32 mouse cellular contexts compared by ENCODE assay signal in genomic region chr13:90869157-90869556, GRCm38 (mm10). TPM values are rescaled to one million over a fixed set of nuclear protein-coding genes. Genes with fewer than 3 reads are reported as not detected.
A peak's percentile ranks its signal among the peaks of the same experiment; 100 is the strongest.
DNase-seq lines count a peak whose midpoint lies in the region; ATAC-seq and TF ChIP-seq lines count a peak whose summit lies in the region.
"Had no signal": no experiment of that assay in that cellular context is flagged by ENCODE, and none has a peak within 500 bp of the region (broad histone marks: within the 10 kb centered on the region; RNA-seq: fewer than 3 reads in every experiment).

No protein-coding gene starts in this region.

- WGBS in stomach, embryonic 14.5 days: 26% methylated on average over 4 of the region's 4 CpGs
- WGBS in stomach, postnatal 0 days: 26% methylated on average over 4 of the region's 4 CpGs
- WGBS in midbrain, embryonic 15.5 days: 22% methylated on average over 4 of the region's 4 CpGs
- WGBS in forebrain, embryonic 15.5 days: 36% methylated on average over 4 of the region's 4 CpGs
- WGBS in midbrain, embryonic 14.5 days: 26% methylated on average over 4 of the region's 4 CpGs

- no peak for TF ChIP-seq EP300 in stomach, postnatal 0 days (optimal IDR thresholded peaks at IDR 0.05)

- no peak overlapping the region for H3K4me3 ChIP-seq in stomach, embryonic 14.5 days (ENCODE audit: low read depth, low read length)
- H3K4me3 ChIP-seq in stomach, postnatal 0 days (ENCODE audit: low read depth, low read length): no peak overlapping the region
- H3K4me3 ChIP-seq in ES-E14 (ENCODE audit: insufficient read depth in 1 of 2, low read depth in 1 of 2, low read length in 2 of 2, poor library complexity in 1 of 2, severe bottlenecking in 1 of 2): no peak overlapping the region
- no peak overlapping the region for H3K4me3 ChIP-seq in midbrain, embryonic 15.5 days
- no peak overlapping the region for H3K4me3 ChIP-seq in forebrain, embryonic 15.5 days
- H3K4me3 ChIP-seq in midbrain, embryonic 14.5 days (replicated peaks; ENCODE audit: low read depth, low read length): no peak overlapping the region
- H3K4me3 ChIP-seq: embryonic facial prominence, embryonic 10.5 days; embryonic facial prominence, embryonic 13.5 days; erythroblast, embryonic 14.5 days; forebrain, embryonic 12.5 days; heart, embryonic 12.5 days; heart, embryonic 15.5 days; hindbrain, embryonic 10.5 days; hindbrain, embryonic 13.5 days had no signal

- H3K4me1 ChIP-seq in stomach, embryonic 14.5 days (ENCODE audit: control insufficient read depth, insufficient read depth, low read length): no peaks in the 10 kb centered on the region
- H3K4me1 ChIP-seq in stomach, postnatal 0 days (replicated peaks; ENCODE audit: control insufficient read depth, insufficient read depth): no peaks in the 10 kb centered on the region
- peaks cover 8 to 10% of the 10 kb centered on the region in 2 experiments; a peak in 3 of 4 replicates for H3K4me1 ChIP-seq in ES-E14 (ENCODE audit: control insufficient read depth in 2 of 2, insufficient read depth in 2 of 2, low read length in 2 of 2, poor library complexity in 1 of 2)
- no peaks in the 10 kb centered on the region for H3K4me1 ChIP-seq in midbrain, embryonic 15.5 days
- no peaks in the 10 kb centered on the region for H3K4me1 ChIP-seq in forebrain, embryonic 15.5 days
- no peaks in the 10 kb centered on the region for H3K4me1 ChIP-seq in midbrain, embryonic 14.5 days (ENCODE audit: control insufficient read depth, insufficient read depth, low read length)
- H3K4me1 ChIP-seq: forebrain, embryonic 12.5 days; hindbrain, embryonic 13.5 days had no signal

- no peak overlapping the region for H3K27ac ChIP-seq in stomach, embryonic 14.5 days (ENCODE audit: low read length)
- H3K27ac ChIP-seq in stomach, postnatal 0 days (replicated peaks): no peak overlapping the region
- H3K27ac ChIP-seq in ES-E14 (ENCODE audit: insufficient read depth, low read depth, low read length, poor library complexity, severe bottlenecking): peak overlapping the region; percentile 75; the same call in 1 of the 2 replicates
- no peak overlapping the region for H3K27ac ChIP-seq in midbrain, embryonic 15.5 days
- no peak overlapping the region for H3K27ac ChIP-seq in forebrain, embryonic 15.5 days (replicated peaks)
- no peak overlapping the region for H3K27ac ChIP-seq in midbrain, embryonic 14.5 days (replicated peaks; ENCODE audit: low read depth, low read length)
- H3K27ac ChIP-seq: embryonic facial prominence, embryonic 10.5 days; embryonic facial prominence, embryonic 13.5 days; forebrain, embryonic 12.5 days; heart, embryonic 15.5 days; hindbrain, embryonic 10.5 days; hindbrain, embryonic 13.5 days had no signal

- DNase-seq in stomach, postnatal 0 days (ENCODE audit: low spot score): no peak
- DNase-seq in ES-E14 (ENCODE audit: low read depth, low spot score) (peak; percentile 68), ZHBTc4 (ENCODE audit: low read depth, low spot score) (peak; percentile 90)
- DNase-seq in midbrain, embryonic 14.5 days: no peak
- DNase-seq: adrenal gland, adult 2 months; adrenal gland, postnatal 14 days; B cell, adult 2 months; cerebellum, adult 11-12 months; cerebellum, adult 8-10 months; cerebellum, postnatal 10 days; cerebellum, postnatal 36 days; embryo, embryonic 11 days; gastrocnemius, postnatal 25 days; heart, adult 18-20 months; heart, postnatal 10 days; heart, postnatal 36 days; kidney, adult 11 months had no signal

- H3K27me3 ChIP-seq in stomach, embryonic 14.5 days (ENCODE audit: control insufficient read depth, insufficient read depth, low read length): no peaks in the 10 kb centered on the region
- H3K27me3 ChIP-seq in stomach, postnatal 0 days (ENCODE audit: control insufficient read depth, insufficient read depth, low read length): no peaks in the 10 kb centered on the region
- H3K27me3 ChIP-seq in midbrain, embryonic 15.5 days (replicated peaks): no peaks in the 10 kb centered on the region
- no peaks in the 10 kb centered on the region for H3K27me3 ChIP-seq in forebrain, embryonic 15.5 days
- H3K27me3 ChIP-seq in midbrain, embryonic 14.5 days (ENCODE audit: control insufficient read depth, insufficient read depth, low read length): no peaks in the 10 kb centered on the region
- H3K27me3 ChIP-seq: CH12.LX; embryonic facial prominence, embryonic 13.5 days; forebrain, embryonic 12.5 days; heart, embryonic 12.5 days; heart, embryonic 15.5 days; hindbrain, embryonic 13.5 days had no signal

- TF ChIP-seq CTCF in stomach, postnatal 0 days (IDR thresholded peaks at IDR 0.05; ENCODE audit: low read depth): no peak

- no peaks in the 10 kb centered on the region for H3K36me3 ChIP-seq in stomach, embryonic 14.5 days (ENCODE audit: control insufficient read depth, insufficient read depth, low read length)
- H3K36me3 ChIP-seq in stomach, postnatal 0 days (ENCODE audit: control insufficient read depth, insufficient read depth, low read length): no peaks in the 10 kb centered on the region
- H3K36me3 ChIP-seq in ES-E14 (ENCODE audit: control insufficient read depth, insufficient read depth, low read length, poor library complexity, severe bottlenecking): no peaks in the 10 kb centered on the region; the same call in 1 of the 2 replicates
- H3K36me3 ChIP-seq in midbrain, embryonic 15.5 days (replicated peaks): no peaks in the 10 kb centered on the region
- no peaks in the 10 kb centered on the region for H3K36me3 ChIP-seq in forebrain, embryonic 15.5 days
- no peaks in the 10 kb centered on the region for H3K36me3 ChIP-seq in midbrain, embryonic 14.5 days (ENCODE audit: control insufficient read depth, insufficient read depth, low read length)
- H3K36me3 ChIP-seq: embryonic facial prominence, embryonic 10.5 days; embryonic facial prominence, embryonic 13.5 days; forebrain, embryonic 12.5 days; heart, embryonic 12.5 days; heart, embryonic 15.5 days; hindbrain, embryonic 10.5 days; hindbrain, embryonic 13.5 days had no signal

- H3K9me3 ChIP-seq in stomach, embryonic 14.5 days (ENCODE audit: control insufficient read depth, low read depth, low read length): no peaks in the 10 kb centered on the region
- H3K9me3 ChIP-seq in stomach, postnatal 0 days (ENCODE audit: control insufficient read depth, low read length): no peaks in the 10 kb centered on the region
- H3K9me3 ChIP-seq in ES-E14 (ENCODE audit: control insufficient read depth, insufficient read depth, low read depth, low read length): no peaks in the 10 kb centered on the region
- H3K9me3 ChIP-seq in midbrain, embryonic 15.5 days: no peaks in the 10 kb centered on the region
- H3K9me3 ChIP-seq in forebrain, embryonic 15.5 days: no peaks in the 10 kb centered on the region
- H3K9me3 ChIP-seq in midbrain, embryonic 14.5 days (ENCODE audit: control insufficient read depth, low read length): no peaks in the 10 kb centered on the region
- H3K9me3 ChIP-seq: embryonic facial prominence, embryonic 10.5 days; embryonic facial prominence, embryonic 13.5 days; forebrain, embryonic 12.5 days; heart, embryonic 12.5 days; heart, embryonic 15.5 days; hindbrain, embryonic 10.5 days; hindbrain, embryonic 13.5 days had no signal

- ATAC-seq in stomach, embryonic 14.5 days (ENCODE audit: insufficient number of reproducible peaks, insufficient read depth, low FRiP score, low read depth): peak; percentile 58; the same call in 1 of the 2 replicates
- ATAC-seq in stomach, postnatal 0 days (ENCODE audit: low FRiP score, low TSS enrichment): no peak
- ATAC-seq in midbrain, embryonic 15.5 days (replicated peaks): no peak
- no peak for ATAC-seq in forebrain, embryonic 15.5 days (replicated peaks)
- no peak for ATAC-seq in midbrain, embryonic 14.5 days (ENCODE audit: low FRiP score, low TSS enrichment)
- ATAC-seq: hindbrain, embryonic 16.5 days had no signal

- in situ Hi-C loops in ES-E14 (cut with MboI; ENCODE audit: low sequenced_read_pairs in 2 of 2, unreplicated experiment in 2 of 2): no loop called here

- no peak overlapping the region for H3K4me2 ChIP-seq in stomach, embryonic 14.5 days (replicated peaks; ENCODE audit: low read depth, low read length)
- H3K4me2 ChIP-seq in stomach, postnatal 0 days (replicated peaks; ENCODE audit: low read depth): no peak overlapping the region
- no peak overlapping the region for H3K4me2 ChIP-seq in midbrain, embryonic 15.5 days
- no peak overlapping the region for H3K4me2 ChIP-seq in forebrain, embryonic 15.5 days (replicated peaks)
- H3K4me2 ChIP-seq in midbrain, embryonic 14.5 days (ENCODE audit: low read length): no peak overlapping the region
- H3K4me2 ChIP-seq: embryonic facial prominence, embryonic 13.5 days; forebrain, embryonic 12.5 days; heart, embryonic 12.5 days; heart, embryonic 15.5 days; hindbrain, embryonic 13.5 days had no signal

- no peak overlapping the region for H3K9ac ChIP-seq in stomach, embryonic 14.5 days (replicated peaks; ENCODE audit: low read depth, low read length)
- H3K9ac ChIP-seq in stomach, postnatal 0 days (ENCODE audit: low read length): no peak overlapping the region
- no peak overlapping the region for H3K9ac ChIP-seq in ES-E14 (ENCODE audit: insufficient read depth, low read depth, low read length, poor library complexity, severe bottlenecking)
- H3K9ac ChIP-seq in midbrain, embryonic 15.5 days: no peak overlapping the region
- no peak overlapping the region for H3K9ac ChIP-seq in forebrain, embryonic 15.5 days (replicated peaks)
- no peak overlapping the region for H3K9ac ChIP-seq in midbrain, embryonic 14.5 days (replicated peaks; ENCODE audit: low read length)
- H3K9ac ChIP-seq: embryonic facial prominence, embryonic 13.5 days; forebrain, embryonic 12.5 days; heart, embryonic 12.5 days; heart, embryonic 15.5 days; hindbrain, embryonic 13.5 days had no signal

TF ChIP-seq in ES-E14, 5 proteins besides CTCF, POLR2A, EP300 and RAD21 (continues in another document):
- peak; percentile 64; the same call in 1 of the 2 replicates for TF ChIP-seq CHD2 (IDR thresholded peaks at IDR 0.05; ENCODE audit: low read depth, low read length)

RNA-seq across cellular contexts. Expression of gene Atp6ap1l, which starts 36.0 kb away (rescaled TPM):
- polyA plus RNA-seq in stomach, embryonic 14.5 days (2014; fragmentation: Nextera tagmentation; extraction: Ambion mirVana): not detected in 2 replicates
- 0.11 TPM in 1 of 2 replicates, not detected in the other for polyA plus RNA-seq in stomach, postnatal 0 days (2015; fragmentation: Nextera tagmentation; extraction: Ambion mirVana)
- total RNA-seq in ES-E14 (2012; rRNA removed): 0.49 TPM in 1 of 2 replicates, not detected in the other
- polyA plus RNA-seq in midbrain, embryonic 15.5 days (2015; fragmentation: Nextera tagmentation; extraction: Ambion mirVana): 0.28 and 0.88 TPM in 2 replicates
- polyA plus RNA-seq in forebrain, embryonic 15.5 days (2015; fragmentation: Nextera tagmentation; extraction: Ambion mirVana): 4.7 and 5.5 TPM in 2 replicates
- polyA plus RNA-seq in midbrain, embryonic 14.5 days (2014; fragmentation: Nextera tagmentation; extraction: Ambion mirVana): 0.62 and 0.91 TPM in 2 replicates
- total RNA-seq: adrenal gland, adult 2 months; adrenal gland, postnatal 14 days; CH12.LX; gastrocnemius, adult 8-10 months; gastrocnemius, postnatal 25 days; heart, adult 18-20 months; MEL had no signal
- polyA plus RNA-seq: adrenal gland, adult 2 months; embryonic facial prominence, embryonic 13.5 days; erythroblast, embryonic 14.5 days had no signal

RNA-seq across cellular contexts. Expression of gene Rps23, which starts 53.6 kb away (rescaled TPM):
- polyA plus RNA-seq in stomach, embryonic 14.5 days (2014; fragmentation: Nextera tagmentation; extraction: Ambion mirVana): 347 and 350 TPM in 2 replicates
- 254 and 300 TPM in 2 replicates for polyA plus RNA-seq in stomach, postnatal 0 days (2015; fragmentation: Nextera tagmentation; extraction: Ambion mirVana)
- total RNA-seq in ES-E14 (2012; rRNA removed): 1,480 and 1,858 TPM in 2 replicates
- 80.5 and 98.8 TPM in 2 replicates for polyA plus RNA-seq in midbrain, embryonic 15.5 days (2015; fragmentation: Nextera tagmentation; extraction: Ambion mirVana)
- 134 and 152 TPM in 2 replicates for polyA plus RNA-seq in forebrain, embryonic 15.5 days (2015; fragmentation: Nextera tagmentation; extraction: Ambion mirVana)
- polyA plus RNA-seq in midbrain, embryonic 14.5 days (2014; fragmentation: Nextera tagmentation; extraction: Ambion mirVana): 160 TPM in 2 replicates

Comparison
In these comparisons a context has a peak if more than half of its experiments do, and no peak if none do; other contexts are left out.
1. DNase-seq: peak in ES-E14 (single experiment) and ZHBTc4 (single experiment); none in stomach, postnatal 0 days (single experiment) and midbrain, embryonic 14.5 days (single experiment).